Mouse (Mus musculus) spleen, adult 10 weeks (tissue): ENCODE results near the gene Vmn1r44. TPM values are rescaled to one million over a fixed set of nuclear protein-coding genes. Genes with fewer than 3 reads are reported as not detected.

Experiments
- polyA plus RNA-seq: library from polyadenylated mRNA; stranded (reverse); fragments of 350-450 nt; fragmentation: Illumina TruSeq; extraction: RNeasy Lipid Tissue Mini Kit (QIAGEN cat#74804); gene quantifications from one replicate; pipeline ENCODE4 v1.2.3, GENCODE M21; 2015; ENCODE audit warnings: low replicate concordance; ENCODE audit not compliant: insufficient read depth

Gene Vmn1r44
- not detected for polyA plus RNA-seq

GRCm38 (mm10) chr6:89883360-89883759, at the start of gene Vmn1r44:
Gene Vmn1r44 (plus strand): TSS chr6:89883660.

GRCm38 (mm10) chr6:89876313-89876712, 7.1 kb upstream of the Vmn1r44 start, which contains the start of the genes Vmn1r42 and Vmn1r43:
Gene Vmn1r42 (minus strand): TSS chr6:89876413.
Gene Vmn1r43 (minus strand): TSS chr6:89876413.

GRCm38 (mm10) chr6:89940498-89940897, 57.0 kb downstream of the Vmn1r44 start, which contains the start of gene Vmn1r45:
Gene Vmn1r45 (minus strand): TSS chr6:89940598.

Other genes with a start within 250 kb of the Vmn1r44 start
- 5.3 TPM for gene Txnrd3, start 239.7 kb upstream of the Vmn1r44 start, polyA plus RNA-seq
- gene Vmn1r40, start 176.1 kb upstream of the Vmn1r44 start, polyA plus RNA-seq = not detected
- not detected for gene Vmn1r41, start 142.9 kb upstream of the Vmn1r44 start, polyA plus RNA-seq
- gene Vmn1r42, start 7.2 kb upstream of the Vmn1r44 start, polyA plus RNA-seq = not detected
- not detected for gene Vmn1r43, start 7.2 kb upstream of the Vmn1r44 start, polyA plus RNA-seq
- gene Vmn1r45, start 56.9 kb downstream of the Vmn1r44 start, polyA plus RNA-seq = not detected
- not detected for gene Vmn1r46, start 85.7 kb downstream of the Vmn1r44 start, polyA plus RNA-seq
- not detected for gene Vmn1r47, start 132.5 kb downstream of the Vmn1r44 start, polyA plus RNA-seq
- gene Vmn1r48, start 153.2 kb downstream of the Vmn1r44 start, polyA plus RNA-seq = not detected
- gene Vmn1r49, start 194.8 kb downstream of the Vmn1r44 start, polyA plus RNA-seq = not detected
- gene Vmn1r50, start 217.8 kb downstream of the Vmn1r44 start, polyA plus RNA-seq = not detected
- gene Vmn1r51, start 238.9 kb downstream of the Vmn1r44 start, polyA plus RNA-seq = not detected